Mouse (Mus musculus): ENCODE measurements around the gene Ribc1.

GRCm38 (mm10) chrX:152007863-152008262 lies 8.2 kb downstream of the Ribc1 start:
- TF ChIP-seq CTCF (IDR thresholded peaks at IDR 0.05; ENCODE audit: low read depth), result no peak
- TF ChIP-seq EP300 (IDR thresholded peaks at IDR 0.05; ENCODE audit: low read depth), result no peak
